Mouse (Mus musculus): ENCODE data around the gene Lcmt1. TPM values are rescaled to one million over a fixed set of nuclear protein-coding genes. Genes with fewer than 3 reads are reported as not detected.

The Lcmt1 gene
- polyA plus RNA-seq, 1 experiment from 2014 or later, result 60.6 TPM

- no peaks in the 10 kb centered on the region for H3K9me3 ChIP-seq (ENCODE audit: control insufficient read depth, low read length)
- H3K4me3 ChIP-seq (ENCODE audit: low read depth, low read length), result no peak overlapping the region
- H3K4me1 ChIP-seq (replicated peaks; ENCODE audit: control insufficient read depth, insufficient read depth, low read length), result no peaks in the 10 kb centered on the region
- ATAC-seq (replicated peaks; ENCODE audit: low FRiP score) (no peak), DNase-seq (ENCODE audit: low spot score) (no peak)
- H3K36me3 ChIP-seq (ENCODE audit: control insufficient read depth, insufficient read depth, low read length), result no peaks in the 10 kb centered on the region; the same call in 1 of the 2 replicates
- H3K9ac ChIP-seq (ENCODE audit: low read length), result no peak overlapping the region
- WGBS, result 82% methylated on average over 4 of the region's 4 CpGs
- H3K4me2 ChIP-seq (ENCODE audit: low read depth, low read length, severe bottlenecking), result no peak overlapping the region
- no peaks in the 10 kb centered on the region for H3K27me3 ChIP-seq (ENCODE audit: control insufficient read depth, insufficient read depth, low read length)
- H3K27ac ChIP-seq (ENCODE audit: low read depth, low read length), result no peak overlapping the region
Measured at GRCm38 (mm10) chr7:123416803-123417202, 47.2 kb downstream of the Lcmt1 start.

- ATAC-seq (replicated peaks; ENCODE audit: low FRiP score), result no peak
- Histone ChIP-seq H3K27ac (ENCODE audit: low read depth, low read length) (no peak overlapping the region), H3K4me1 (replicated peaks; ENCODE audit: control insufficient read depth, insufficient read depth, low read length) (no peaks in the 10 kb centered on the region), H3K36me3 (ENCODE audit: control insufficient read depth, insufficient read depth, low read length) (peaks cover 2% of the 10 kb centered on the region; the same call in 1 of the 2 replicates), H3K4me2 (ENCODE audit: low read depth, low read length, severe bottlenecking) (no peak overlapping the region), H3K27me3 (ENCODE audit: control insufficient read depth, insufficient read depth, low read length) (no peaks in the 10 kb centered on the region), H3K4me3 (ENCODE audit: low read depth, low read length) (no peak overlapping the region), H3K9ac (ENCODE audit: low read length) (no peak overlapping the region), H3K9me3 (ENCODE audit: control insufficient read depth, low read length) (no peaks in the 10 kb centered on the region)
- 87% methylated on average over 3 of the region's 3 CpGs for WGBS
- DNase-seq (ENCODE audit: low spot score), result no peak
Measured at GRCm38 (mm10) chr7:123417661-123418060, 48.1 kb downstream of the Lcmt1 start.

DNA sequence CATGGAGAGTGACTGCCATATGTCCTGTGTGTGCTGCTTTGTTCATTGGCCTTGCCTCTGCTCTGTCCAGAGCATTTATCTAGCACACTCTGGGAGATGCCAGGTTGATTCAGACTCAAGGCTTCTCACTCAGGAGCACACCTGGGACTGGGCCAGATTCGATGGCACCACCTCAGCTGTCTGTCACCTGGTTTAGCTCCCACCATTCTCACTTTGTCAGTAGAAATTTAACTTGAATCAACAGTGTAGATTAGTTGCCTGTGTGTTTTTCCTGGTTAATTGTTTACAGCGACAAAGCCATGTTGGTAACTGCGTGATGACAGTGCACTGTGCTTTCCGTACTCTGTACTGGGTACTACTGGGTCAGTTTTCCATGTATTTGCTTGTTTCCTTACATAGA lies 50.4 kb downstream of the Lcmt1 start:
- no peaks in the 10 kb centered on the region for H3K9me3 ChIP-seq (ENCODE audit: control insufficient read depth, low read length)
- WGBS, result 98% methylated on average over 4 of the region's 4 CpGs
- H3K36me3 ChIP-seq (ENCODE audit: control insufficient read depth, insufficient read depth, low read length), result peaks cover 2% of the 10 kb centered on the region; the same call in 1 of the 2 replicates
- no peaks in the 10 kb centered on the region for H3K4me1 ChIP-seq (replicated peaks; ENCODE audit: control insufficient read depth, insufficient read depth, low read length)
- no peak overlapping the region for H3K27ac ChIP-seq (ENCODE audit: low read depth, low read length)
- no peak overlapping the region for H3K9ac ChIP-seq (ENCODE audit: low read length)
- H3K4me3 ChIP-seq (ENCODE audit: low read depth, low read length), result no peak overlapping the region
- ATAC-seq (replicated peaks; ENCODE audit: low FRiP score), result no peak
- H3K27me3 ChIP-seq (ENCODE audit: control insufficient read depth, insufficient read depth, low read length), result no peaks in the 10 kb centered on the region
- no peak overlapping the region for H3K4me2 ChIP-seq (ENCODE audit: low read depth, low read length, severe bottlenecking)
- no peak for DNase-seq (ENCODE audit: low spot score)

DNA sequence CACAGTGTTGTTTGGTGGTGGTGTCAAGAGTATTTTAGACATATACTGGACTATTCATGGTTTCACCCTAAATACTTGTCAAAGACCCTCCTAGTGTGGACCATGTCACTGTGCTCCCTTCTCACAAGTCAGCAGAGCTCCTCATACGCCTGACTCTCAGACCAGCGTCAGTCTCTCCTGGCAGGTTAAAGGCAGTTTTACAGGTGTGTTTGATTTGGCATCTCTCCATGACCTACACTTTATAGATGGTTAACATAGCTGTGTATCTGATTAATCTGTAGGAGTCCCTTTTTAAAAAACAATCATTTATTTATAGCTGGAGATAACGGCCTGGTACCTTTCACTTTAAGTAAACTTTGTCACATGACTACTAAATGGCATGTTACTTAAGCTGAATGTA lies 52.4 kb downstream of the Lcmt1 start:
- H3K9ac ChIP-seq (ENCODE audit: low read length), result no peak overlapping the region
- H3K36me3 ChIP-seq (ENCODE audit: control insufficient read depth, insufficient read depth, low read length), result peaks cover 2% of the 10 kb centered on the region; the same call in 1 of the 2 replicates
- H3K4me2 ChIP-seq (ENCODE audit: low read depth, low read length, severe bottlenecking), result no peak overlapping the region
- H3K27me3 ChIP-seq (ENCODE audit: control insufficient read depth, insufficient read depth, low read length), result no peaks in the 10 kb centered on the region
- 95% methylated on average over 3 of the region's 3 CpGs for WGBS
- H3K9me3 ChIP-seq (ENCODE audit: control insufficient read depth, low read length), result no peaks in the 10 kb centered on the region
- no peak overlapping the region for H3K27ac ChIP-seq (ENCODE audit: low read depth, low read length)
- ATAC-seq (replicated peaks; ENCODE audit: low FRiP score) (no peak), DNase-seq (ENCODE audit: low spot score) (no peak)
- H3K4me3 ChIP-seq (ENCODE audit: low read depth, low read length), result no peak overlapping the region
- no peaks in the 10 kb centered on the region for H3K4me1 ChIP-seq (replicated peaks; ENCODE audit: control insufficient read depth, insufficient read depth, low read length)

DNA sequence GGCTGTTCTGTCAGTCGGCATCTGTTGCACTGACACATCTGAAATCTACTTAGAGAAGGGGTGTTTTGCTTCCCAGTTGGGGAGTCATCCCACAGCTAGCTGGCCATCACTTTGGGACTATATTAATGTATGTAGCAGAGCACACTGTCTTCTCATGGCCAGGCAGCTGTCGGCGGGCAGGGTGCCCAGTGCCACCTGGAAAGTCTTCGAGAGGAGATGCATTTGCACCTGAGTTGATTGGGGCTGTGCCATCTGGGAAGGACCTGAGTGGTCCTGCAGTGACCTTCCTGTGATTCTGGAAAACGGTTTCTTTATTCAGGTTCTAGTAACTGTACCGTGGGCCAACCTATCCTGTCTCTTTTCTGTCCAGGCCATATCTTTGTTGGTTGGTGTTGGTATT lies 54.7 kb downstream of the Lcmt1 start:
- ATAC-seq (replicated peaks; ENCODE audit: low FRiP score) (no peak), DNase-seq (ENCODE audit: low spot score) (no peak)
- Histone ChIP-seq H3K4me2 (ENCODE audit: low read depth, low read length, severe bottlenecking) (no peak overlapping the region), H3K27me3 (ENCODE audit: control insufficient read depth, insufficient read depth, low read length) (no peaks in the 10 kb centered on the region), H3K27ac (ENCODE audit: low read depth, low read length) (no peak overlapping the region), H3K4me3 (ENCODE audit: low read depth, low read length) (no peak overlapping the region), H3K9me3 (ENCODE audit: control insufficient read depth, low read length) (no peaks in the 10 kb centered on the region), H3K4me1 (replicated peaks; ENCODE audit: control insufficient read depth, insufficient read depth, low read length) (no peaks in the 10 kb centered on the region), H3K36me3 (ENCODE audit: control insufficient read depth, insufficient read depth, low read length) (peaks cover 2% of the 10 kb centered on the region; the same call in 1 of the 2 replicates), H3K9ac (ENCODE audit: low read length) (no peak overlapping the region)
- 93% methylated on average over 6 of the region's 6 CpGs for WGBS

DNA sequence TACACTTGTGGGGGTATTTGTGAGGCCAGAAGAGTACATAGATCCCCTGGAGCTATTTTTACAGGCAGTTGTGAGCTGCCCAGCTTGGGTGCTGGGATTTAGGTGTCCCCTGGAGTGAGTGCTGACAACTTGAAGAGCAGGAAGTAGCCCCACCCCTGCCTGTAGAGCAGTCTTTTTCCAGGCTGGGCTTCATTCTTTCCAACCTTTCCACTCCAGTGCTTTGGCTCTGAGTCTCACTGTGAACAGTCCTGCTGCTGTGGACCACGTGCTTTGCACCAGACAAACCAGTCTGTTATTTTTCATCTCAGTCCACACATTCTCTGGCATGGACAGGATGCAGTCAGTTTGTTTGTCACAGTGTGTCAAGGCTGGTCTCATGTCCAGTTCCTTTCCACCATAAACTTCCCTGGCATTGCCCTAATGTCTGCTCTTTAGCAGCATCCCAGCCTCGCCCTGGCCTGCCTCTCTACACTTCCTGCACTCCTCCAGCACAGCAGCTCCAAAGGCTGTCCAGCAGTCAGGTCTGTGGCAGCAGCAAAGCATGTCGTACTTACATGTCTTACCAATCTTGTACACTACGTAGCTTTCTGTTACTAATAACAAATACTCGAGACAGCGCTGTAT lies 55.7 kb downstream of the Lcmt1 start:
- Histone ChIP-seq H3K27ac (ENCODE audit: low read depth, low read length) (no peak overlapping the region), H3K4me3 (ENCODE audit: low read depth, low read length) (no peak overlapping the region), H3K4me2 (ENCODE audit: low read depth, low read length, severe bottlenecking) (no peak overlapping the region), H3K27me3 (ENCODE audit: control insufficient read depth, insufficient read depth, low read length) (no peaks in the 10 kb centered on the region), H3K9me3 (ENCODE audit: control insufficient read depth, low read length) (no peaks in the 10 kb centered on the region), H3K36me3 (ENCODE audit: control insufficient read depth, insufficient read depth, low read length) (peaks cover 2% of the 10 kb centered on the region; the same call in 1 of the 2 replicates), H3K9ac (ENCODE audit: low read length) (no peak overlapping the region), H3K4me1 (replicated peaks; ENCODE audit: control insufficient read depth, insufficient read depth, low read length) (no peaks in the 10 kb centered on the region)
- 91% methylated on average over 6 of the region's 6 CpGs for WGBS
- ATAC-seq (replicated peaks; ENCODE audit: low FRiP score) (no peak), DNase-seq (ENCODE audit: low spot score) (no peak)

- DNase-seq (ENCODE audit: low spot score), result no peak
- no peak overlapping the region for H3K4me3 ChIP-seq (ENCODE audit: low read depth, low read length)
- no peak overlapping the region for H3K9ac ChIP-seq (ENCODE audit: low read length)
- no peaks in the 10 kb centered on the region for H3K9me3 ChIP-seq (ENCODE audit: control insufficient read depth, low read length)
- 92% methylated on average over 8 of the region's 8 CpGs for WGBS
- ATAC-seq (replicated peaks; ENCODE audit: low FRiP score), result no peak
- no peak overlapping the region for H3K4me2 ChIP-seq (ENCODE audit: low read depth, low read length, severe bottlenecking)
- H3K4me1 ChIP-seq (replicated peaks; ENCODE audit: control insufficient read depth, insufficient read depth, low read length), result no peaks in the 10 kb centered on the region
- H3K27me3 ChIP-seq (ENCODE audit: control insufficient read depth, insufficient read depth, low read length), result no peaks in the 10 kb centered on the region
- H3K36me3 ChIP-seq (ENCODE audit: control insufficient read depth, insufficient read depth, low read length), result no peaks in the 10 kb centered on the region
- no peak overlapping the region for H3K27ac ChIP-seq (ENCODE audit: low read depth, low read length)
Measured at GRCm38 (mm10) chr7:123429624-123430410, 60.2 kb downstream of the Lcmt1 start.

GRCm38 (mm10) chr7:123430411-123430705 lies 60.8 kb downstream of the Lcmt1 start:
- H3K9ac ChIP-seq (ENCODE audit: low read length), result no peak overlapping the region
- DNase-seq (ENCODE audit: low spot score) (no peak), ATAC-seq (replicated peaks; ENCODE audit: low FRiP score) (no peak)
- H3K4me1 ChIP-seq (replicated peaks; ENCODE audit: control insufficient read depth, insufficient read depth, low read length), result no peaks in the 10 kb centered on the region
- 86% methylated on average over 4 of the region's 4 CpGs for WGBS
- no peak overlapping the region for H3K4me2 ChIP-seq (ENCODE audit: low read depth, low read length, severe bottlenecking)
- H3K27ac ChIP-seq (ENCODE audit: low read depth, low read length), result no peak overlapping the region
- H3K36me3 ChIP-seq (ENCODE audit: control insufficient read depth, insufficient read depth, low read length), result no peaks in the 10 kb centered on the region
- H3K9me3 ChIP-seq (ENCODE audit: control insufficient read depth, low read length), result no peaks in the 10 kb centered on the region
- no peak overlapping the region for H3K4me3 ChIP-seq (ENCODE audit: low read depth, low read length)
- H3K27me3 ChIP-seq (ENCODE audit: control insufficient read depth, insufficient read depth, low read length), result no peaks in the 10 kb centered on the region

- Histone ChIP-seq H3K9ac (ENCODE audit: low read length) (no peak overlapping the region), H3K4me3 (ENCODE audit: low read depth, low read length) (no peak overlapping the region), H3K27ac (ENCODE audit: low read depth, low read length) (no peak overlapping the region), H3K27me3 (ENCODE audit: control insufficient read depth, insufficient read depth, low read length) (no peaks in the 10 kb centered on the region), H3K9me3 (ENCODE audit: control insufficient read depth, low read length) (no peaks in the 10 kb centered on the region), H3K4me2 (ENCODE audit: low read depth, low read length, severe bottlenecking) (no peak overlapping the region), H3K4me1 (replicated peaks; ENCODE audit: control insufficient read depth, insufficient read depth, low read length) (no peaks in the 10 kb centered on the region), H3K36me3 (ENCODE audit: control insufficient read depth, insufficient read depth, low read length) (no peaks in the 10 kb centered on the region)
- DNase-seq (ENCODE audit: low spot score), result no peak
- 87% methylated on average over 4 of the region's 4 CpGs for WGBS
- ATAC-seq (replicated peaks; ENCODE audit: low FRiP score), result no peak
Measured at GRCm38 (mm10) chr7:123431206-123431605, 61.6 kb downstream of the Lcmt1 start.

Measured in forebrain, embryonic 11.5 days (tissue).